Mouse (Mus musculus) kidney, postnatal 4 days (tissue): ENCODE results near the gene Ntan1.

Source experiments
- DNase-seq, 2 experiments: peaks; one replicate each; pipeline ENCODE4 v3.0.0; 2021; ENCODE audit warnings: mixed read lengths in 2 of 2

Ntan1 gene

GRCm38 (mm10) chr16:13834382-13834781 is 15.7 kb downstream of the Ntan1 start:
- no peak for DNase-seq

GRCm38 (mm10) chr16:13840056-13840455 is 21.4 kb downstream of the Ntan1 start:
- no peak for DNase-seq

- no peak for DNase-seq
Observed at GRCm38 (mm10) chr16:13840956-13841355, 22.3 kb downstream of the Ntan1 start.

- no peak for DNase-seq
Observed at GRCm38 (mm10) chr16:13845031-13845430, 26.4 kb downstream of the Ntan1 start.

GRCm38 (mm10) chr16:13846675-13847074 is 28.0 kb downstream of the Ntan1 start:
- DNase-seq: no peak

- no peak for DNase-seq
Observed at GRCm38 (mm10) chr16:13848310-13848709, 29.7 kb downstream of the Ntan1 start.

GRCm38 (mm10) chr16:13851446-13851845 is 32.8 kb downstream of the Ntan1 start:
- DNase-seq: no peak

- no peak for DNase-seq
Observed at GRCm38 (mm10) chr16:13853886-13854285, 35.2 kb downstream of the Ntan1 start.

GRCm38 (mm10) chr16:13866076-13866475 is 47.4 kb downstream of the Ntan1 start:
- DNase-seq: no peak

- DNase-seq: no peak
Observed at GRCm38 (mm10) chr16:13866616-13867015, 48.0 kb downstream of the Ntan1 start.

- DNase-seq: peak; percentile 17 to 26
Observed at GRCm38 (mm10) chr16:13867406-13867805, 48.8 kb downstream of the Ntan1 start.

- DNase-seq: peak; percentile 17 to 47
Observed at GRCm38 (mm10) chr16:13867910-13868514, 49.4 kb downstream of the Ntan1 start.

GRCm38 (mm10) chr16:13875483-13875882 is 56.8 kb downstream of the Ntan1 start:
- DNase-seq: no peak

GRCm38 (mm10) chr16:13883094-13883774 is 64.6 kb downstream of the Ntan1 start:
- DNase-seq: no peak
